Mouse (Mus musculus) midbrain, embryonic 10.5 days (tissue): Measurements from ENCODE around the gene Gm12394. TPM values are rescaled to one million over a fixed set of nuclear protein-coding genes. Genes with fewer than 3 reads are reported as not detected.
"Not testable (repeated sequence)": the region's sequence is repeated elsewhere in the genome, so short reads cannot be mapped to it uniquely, and the experiment has no call there.

ENCODE experiments used
- DNase-seq: peaks from one replicate; pipeline ENCODE4 v3.0.0-alpha.2; 2017; ENCODE audit warnings: low spot score
- H3K27ac ChIP-seq: fragments of 300-500 bp; sonication (generic); replicated peaks from 2 replicates; pipeline ENCODE4 v1.5.1; 2016; ENCODE audit warnings: mild to moderate bottlenecking
- H3K27me3 ChIP-seq: fragments of 300-500 bp; sonication (generic); 2 replicates; pipeline ENCODE4 v1.6.1; 2016; ENCODE audit warnings: low read depth, mild to moderate bottlenecking; ENCODE audit not compliant: poor library complexity, severe bottlenecking
- H3K36me3 ChIP-seq: fragments of 300-500 bp; sonication (generic); 2 replicates; pipeline ENCODE4 v1.6.1; 2016; ENCODE audit warnings: mild to moderate bottlenecking, moderate library complexity
- H3K4me1 ChIP-seq: fragments of 300-500 bp; sonication (generic); 2 replicates; pipeline ENCODE4 v1.6.1; 2016
- H3K4me3 ChIP-seq: fragments of 300-500 bp; sonication (generic); 2 replicates; pipeline ENCODE4 v1.5.1; 2016; ENCODE audit warnings: mild to moderate bottlenecking, moderate library complexity
- H3K9me3 ChIP-seq: fragments of 300-500 bp; sonication (generic); replicated peaks from 2 replicates; pipeline ENCODE4 v1.6.1; 2016; ENCODE audit warnings: mild to moderate bottlenecking
- WGBS: fragments of 180-500 bp; shearing (Covaris S2); methylation state at CpG from one replicate; pipeline ENCODE4 v1.1.7; 2016; 5-methylcytosine and 5-hydroxymethylcytosine counted together
- polyA plus RNA-seq: library from polyadenylated mRNA; unstranded; fragments of >200 nt; fragmentation: Nextera tagmentation; extraction: Ambion mirVana; gene quantifications from 2 replicates; pipeline ENCODE4 v1.2.1, GENCODE M21; 2016

The Gm12394 gene
- polyA plus RNA-seq, 1 experiment from 2014 or later, result 0.38 TPM

GRCm38 (mm10) chr4:42879829-42880676, 23.5 kb upstream of the Gm12394 start:
- DNase-seq, result no peak
- Histone ChIP-seq H3K27ac (no peak overlapping the region), H3K4me3 (no peak overlapping the region), H3K27me3 (no peaks in the 10 kb centered on the region), H3K9me3 (no peaks in the 10 kb centered on the region), H3K36me3 (no peaks in the 10 kb centered on the region), H3K4me1 (no peaks in the 10 kb centered on the region)
- WGBS, result 85% methylated on average over 16 of the region's 16 CpGs

- no peaks in the 10 kb centered on the region for H3K27me3 ChIP-seq
- H3K4me3 ChIP-seq, result no peak overlapping the region
- DNase-seq, result no peak
- 83% methylated on average over 2 of the region's 2 CpGs for WGBS
- H3K36me3 ChIP-seq, result no peaks in the 10 kb centered on the region
- no peak overlapping the region for H3K27ac ChIP-seq
- H3K9me3 ChIP-seq, result no peaks in the 10 kb centered on the region
- H3K4me1 ChIP-seq, result no peaks in the 10 kb centered on the region
Observed at GRCm38 (mm10) chr4:42877657-42878056, 21.1 kb upstream of the Gm12394 start.

- Histone ChIP-seq H3K36me3 (no peaks in the 10 kb centered on the region), H3K4me1 (no peaks in the 10 kb centered on the region), H3K27ac (no peak overlapping the region), H3K27me3 (no peaks in the 10 kb centered on the region), H3K9me3 (no peaks in the 10 kb centered on the region), H3K4me3 (no peak overlapping the region)
- peak; percentile 62 for DNase-seq
- WGBS, result 45% methylated on average over 5 of the region's 5 CpGs
Observed at GRCm38 (mm10) chr4:42876586-42877291, 20.2 kb upstream of the Gm12394 start.

GRCm38 (mm10) chr4:42874134-42874533, 17.6 kb upstream of the Gm12394 start, which contains the start of gene Fam205c:
TSS of gene Fam205c (minus strand) at chr4:42874234.
- no peak within 1 kb of the TSS for H3K4me3 ChIP-seq
- no peaks in the 10 kb centered on the region for H3K27me3 ChIP-seq
- WGBS, result 91% methylated on average over 7 of the region's 7 CpGs
- H3K27ac ChIP-seq, result no peak within 1 kb of the TSS
- no peaks in the 10 kb centered on the region for H3K36me3 ChIP-seq
- H3K4me1 ChIP-seq, result no peaks in the 10 kb centered on the region
- no peaks in the 10 kb centered on the region for H3K9me3 ChIP-seq
- DNase-seq, result no peak

GRCm38 (mm10) chr4:42872746-42873435, 16.3 kb upstream of the Gm12394 start:
- Histone ChIP-seq H3K27ac (no peak overlapping the region), H3K27me3 (no peaks in the 10 kb centered on the region), H3K4me1 (no peaks in the 10 kb centered on the region), H3K9me3 (no peaks in the 10 kb centered on the region), H3K36me3 (no peaks in the 10 kb centered on the region), H3K4me3 (no peak overlapping the region)
- no peak for DNase-seq
- WGBS, result 87% methylated on average over 16 of the region's 16 CpGs

DNA sequence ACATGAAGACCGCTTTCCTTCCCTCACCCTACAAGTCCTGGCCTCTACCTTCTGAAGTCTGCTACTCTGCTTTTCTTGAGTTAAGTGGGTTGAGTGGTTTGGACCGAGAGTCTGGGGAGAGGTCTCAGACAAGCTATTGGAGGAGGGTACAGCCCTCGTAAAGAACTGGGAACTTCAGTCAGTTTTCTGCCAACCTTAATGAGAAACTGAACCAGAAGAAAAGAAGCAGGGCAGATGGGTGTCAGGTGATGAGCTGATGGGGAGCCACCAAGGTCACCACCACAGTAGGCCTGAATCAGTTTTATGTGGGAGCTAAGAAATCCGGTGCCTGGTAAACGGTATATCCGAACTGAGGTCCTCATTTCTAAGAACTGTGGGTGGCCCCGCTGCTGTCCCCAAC, 15.6 kb upstream of the Gm12394 start:
- no peak for DNase-seq
- H3K27ac ChIP-seq, result no peak overlapping the region
- H3K9me3 ChIP-seq, result no peaks in the 10 kb centered on the region
- no peak overlapping the region for H3K4me3 ChIP-seq
- no peaks in the 10 kb centered on the region for H3K4me1 ChIP-seq
- 91% methylated on average over 7 of the region's 7 CpGs for WGBS
- H3K27me3 ChIP-seq, result no peaks in the 10 kb centered on the region
- no peaks in the 10 kb centered on the region for H3K36me3 ChIP-seq

- H3K27me3 ChIP-seq, result no peaks in the 10 kb centered on the region
Observed at GRCm38 (mm10) chr4:42870748-42871147, 14.2 kb upstream of the Gm12394 start.

GRCm38 (mm10) chr4:42868193-42868592, 11.6 kb upstream of the Gm12394 start:
- Histone ChIP-seq H3K9me3 (no peaks in the 10 kb centered on the region), H3K4me1 (no peaks in the 10 kb centered on the region), H3K27ac (no peak overlapping the region), H3K4me3 (no peak overlapping the region), H3K27me3 (no peaks in the 10 kb centered on the region), H3K36me3 (no peaks in the 10 kb centered on the region)
- WGBS, result 85% methylated on average over 5 of the region's 5 CpGs
- no peak for DNase-seq

More at GRCm38 (mm10) chr4:42870748-42871147, 14.2 kb upstream of the Gm12394 start:
- Histone ChIP-seq H3K27ac (no peak overlapping the region), H3K4me1 (no peaks in the 10 kb centered on the region), H3K36me3 (no peaks in the 10 kb centered on the region), H3K4me3 (no peak overlapping the region), H3K9me3 (no peaks in the 10 kb centered on the region)
- no peak for DNase-seq
- 84% methylated on average over 5 of the region's 5 CpGs for WGBS

GRCm38 (mm10) chr4:42867390-42867789, 10.8 kb upstream of the Gm12394 start:
- Histone ChIP-seq H3K27me3 (no peaks in the 10 kb centered on the region), H3K4me3 (no peak overlapping the region), H3K4me1 (no peaks in the 10 kb centered on the region), H3K27ac (no peak overlapping the region), H3K9me3 (no peaks in the 10 kb centered on the region), H3K36me3 (no peaks in the 10 kb centered on the region)
- DNase-seq, result no peak
- 91% methylated on average over 3 of the region's 3 CpGs for WGBS

GRCm38 (mm10) chr4:42863487-42863886, 6.9 kb upstream of the Gm12394 start:
- not testable (repeated sequence) for H3K9me3 ChIP-seq, DNase-seq, H3K36me3 ChIP-seq, H3K27me3 ChIP-seq, H3K4me1 ChIP-seq, H3K27ac ChIP-seq, H3K4me3 ChIP-seq
- 83% methylated on average over 5 of the region's 5 CpGs for WGBS

- 83% methylated on average over 9 of the region's 9 CpGs for WGBS
- not testable (repeated sequence) for H3K4me1 ChIP-seq, H3K27me3 ChIP-seq, H3K9me3 ChIP-seq, H3K27ac ChIP-seq, DNase-seq, H3K36me3 ChIP-seq, H3K4me3 ChIP-seq
Observed at GRCm38 (mm10) chr4:42860483-42860882, 3.9 kb upstream of the Gm12394 start.

- not testable (repeated sequence) for H3K27me3 ChIP-seq, DNase-seq, H3K4me3 ChIP-seq, H3K36me3 ChIP-seq, H3K4me1 ChIP-seq, H3K27ac ChIP-seq, H3K9me3 ChIP-seq
- 92% methylated on average over 1 of the region's 1 CpGs for WGBS
Observed at GRCm38 (mm10) chr4:42853788-42854187, 2.8 kb downstream of the Gm12394 start, which contains the start of gene Fam205a1. TSS of gene Fam205a1 (minus strand) at chr4:42853888.
